8 mouse cellular contexts compared by ENCODE assay signal in the genomic region with DNA sequence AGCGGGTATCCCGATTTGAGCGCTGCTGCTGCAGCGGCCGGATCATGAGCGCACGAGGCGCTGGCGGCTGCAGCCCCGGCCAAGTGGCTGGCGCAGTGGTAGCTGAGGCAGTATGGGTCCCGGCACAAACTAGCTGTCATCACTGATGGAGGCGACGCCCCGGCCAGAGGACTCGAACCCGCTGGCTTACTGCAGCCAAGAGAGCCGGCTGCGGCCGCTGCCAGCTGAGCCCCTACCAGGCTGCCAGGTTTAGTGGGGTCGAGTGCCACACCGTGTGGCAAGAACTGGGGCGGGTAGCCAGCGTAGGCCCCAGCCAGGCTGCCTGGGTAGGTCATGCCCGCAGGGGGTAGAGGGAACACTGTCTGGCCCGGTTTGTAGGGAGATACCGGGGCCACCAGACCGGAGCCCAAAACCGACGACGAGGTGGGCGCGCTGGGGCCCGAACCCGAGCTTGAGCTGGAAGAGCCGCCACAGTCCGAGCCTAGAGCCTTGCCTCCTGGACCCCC. TPM values are rescaled to one million over a fixed set of nuclear protein-coding genes. Genes with fewer than 3 reads are reported as not detected.
DNase-seq lines count a peak whose midpoint lies in the region; ATAC-seq lines count a peak whose summit lies in the region.

No protein-coding gene starts in this region.

- DNase-seq in kidney, adult 18-20 months = peak; percentile 72
- DNase-seq in kidney, adult 11 months = no peak
- DNase-seq in adrenal gland, postnatal 25 days = peak; percentile 52
- DNase-seq in gastrocnemius, postnatal 10 days = peak; percentile 47
- peak; percentile 73 for DNase-seq in midbrain, embryonic 10.5 days (ENCODE audit: low spot score)
- DNase-seq in yolk sac, embryonic 10.5 days (ENCODE audit: low spot score) = no peak
- DNase-seq in layer of hippocampus, adult 9-10 months (ENCODE audit: low spot score) = no peak

- H3K27me3 ChIP-seq in kidney, embryonic 15.5 days = no peaks in the 10 kb centered on the region
- peaks cover 50% of the 10 kb centered on the region for H3K27me3 ChIP-seq in midbrain, embryonic 10.5 days (ENCODE audit: low read depth, poor library complexity, severe bottlenecking)

- peaks cover 13% of the 10 kb centered on the region for H3K36me3 ChIP-seq in kidney, embryonic 15.5 days
- H3K36me3 ChIP-seq in midbrain, embryonic 10.5 days = peaks cover 20% of the 10 kb centered on the region

- H3K9me3 ChIP-seq in kidney, embryonic 15.5 days (replicated peaks) = no peaks in the 10 kb centered on the region
- H3K9me3 ChIP-seq in midbrain, embryonic 10.5 days (replicated peaks) = no peaks in the 10 kb centered on the region

- peak overlapping the region; percentile 71 for H3K4me3 ChIP-seq in kidney, embryonic 15.5 days (replicated peaks)
- H3K4me3 ChIP-seq in midbrain, embryonic 10.5 days = peak overlapping the region; percentile 77

- H3K4me1 ChIP-seq in kidney, embryonic 15.5 days = peaks cover 30% of the 10 kb centered on the region
- peaks cover 65% of the 10 kb centered on the region for H3K4me1 ChIP-seq in midbrain, embryonic 10.5 days

- H3K4me2 ChIP-seq in kidney, embryonic 15.5 days = peak overlapping the region; percentile 87

- peak overlapping the region; percentile 99 for H3K27ac ChIP-seq in kidney, embryonic 15.5 days
- peak overlapping the region; percentile 98 for H3K27ac ChIP-seq in midbrain, embryonic 10.5 days (replicated peaks)

- 1% methylated on average over 36 of the region's 37 CpGs for WGBS in kidney, embryonic 15.5 days
- WGBS in midbrain, embryonic 10.5 days = under 1% methylated on average over 35 of the region's 37 CpGs

- H3K9ac ChIP-seq in kidney, embryonic 15.5 days = peak overlapping the region; percentile 99

- ATAC-seq in kidney, embryonic 15.5 days (replicated peaks; ENCODE audit: low FRiP score) = no peak

RNA-seq across cellular contexts. Expression of a gene that starts 3.9 kb away (rescaled TPM):
- total RNA-seq in adrenal gland, postnatal 25 days (2021) = 27.5 and 33.3 TPM in 2 replicates
- 1 to 10 TPM; 7.3 to 8.0 TPM for total RNA-seq in gastrocnemius, postnatal 10 days (2021)
- polyA plus RNA-seq in kidney, embryonic 15.5 days (2015; fragmentation: Nextera tagmentation; extraction: Ambion mirVana) = 37.0 and 39.5 TPM in 2 replicates
- 11.2 and 13.0 TPM in 2 replicates for polyA plus RNA-seq in midbrain, embryonic 10.5 days (2016; fragmentation: Nextera tagmentation; extraction: Ambion mirVana)

RNA-seq across cellular contexts. Expression of a gene that starts 34.0 kb away (rescaled TPM):
- total RNA-seq in adrenal gland, postnatal 25 days (2021) = 5.0 and 5.6 TPM in 2 replicates
- total RNA-seq in gastrocnemius, postnatal 10 days (2021) = 1 to 10 TPM; 1.2 to 1.9 TPM
- 0.90 and 1.1 TPM in 2 replicates for polyA plus RNA-seq in kidney, embryonic 15.5 days (2015; fragmentation: Nextera tagmentation; extraction: Ambion mirVana)
- polyA plus RNA-seq in midbrain, embryonic 10.5 days (2016; fragmentation: Nextera tagmentation; extraction: Ambion mirVana) = 0.38 TPM in 1 of 2 replicates, not detected in the other

Comparison
In these comparisons a context has a peak if more than half of its experiments do, and no peak if none do; other contexts are left out.
1. DNase-seq: peak in kidney, adult 18-20 months (single experiment), adrenal gland, postnatal 25 days (single experiment), gastrocnemius, postnatal 10 days (single experiment) and midbrain, embryonic 10.5 days (single experiment); none in kidney, adult 11 months (single experiment), yolk sac, embryonic 10.5 days (single experiment) and layer of hippocampus, adult 9-10 months (single experiment).